Mouse (Mus musculus) myocyte (in vitro differentiated cells): ENCODE data around the gene Stum. TPM values are rescaled to one million over a fixed set of nuclear protein-coding genes. Genes with fewer than 3 reads are reported as not detected.
A peak's percentile ranks its signal among the peaks of the same experiment; 100 is the strongest.

Experiments used
- H3K27me3 ChIP-seq: one replicate; pipeline ENCODE4 v1.6.1; 2011; ENCODE audit not compliant: control insufficient read depth, insufficient read depth, insufficient read length
- H3K36me3 ChIP-seq: one replicate; pipeline ENCODE4 v1.6.1; 2011; ENCODE audit not compliant: control insufficient read depth, insufficient read depth
- H3K4me2 ChIP-seq: one replicate; pipeline ENCODE4 v1.6.1; 2011; ENCODE audit warnings: low read depth, control low read depth
- H3K4me3 ChIP-seq: one replicate; pipeline ENCODE4 v1.5.1; 2011; ENCODE audit warnings: mild to moderate bottlenecking, control low read depth, moderate library complexity
- H3K79me2 ChIP-seq: one replicate; pipeline ENCODE4 v1.6.1; 2011; ENCODE audit not compliant: control insufficient read depth, insufficient read depth
- H3ac ChIP-seq: one replicate; pipeline ENCODE4 v1.6.1; 2011; ENCODE audit not compliant: control insufficient read depth, insufficient read length
- CEBPB ChIP-seq: IDR thresholded peaks from 2 replicates; pipeline ENCODE4 v1.6.1; 2011; ENCODE audit warnings: mild to moderate bottlenecking, moderate library complexity; ENCODE audit not compliant: poor library complexity, insufficient read depth, severe bottlenecking
- E2F4 ChIP-seq: IDR thresholded peaks from one replicate; pipeline ENCODE4 v1.6.1; 2011; ENCODE audit warnings: mild to moderate bottlenecking, control low read depth, moderate library complexity; ENCODE audit not compliant: insufficient read depth
- MAX ChIP-seq: IDR thresholded peaks from one replicate; pipeline ENCODE4 v1.6.1; 2011; ENCODE audit warnings: low read depth, mild to moderate bottlenecking, control low read depth
- MYOD1 ChIP-seq, 3 experiments: IDR thresholded peaks; one replicate each; pipeline ENCODE4 v1.6.1; 2011; ENCODE audit warnings: control low read depth in 2 of 3, low read depth in 2 of 3, mild to moderate bottlenecking in 2 of 3, moderate library complexity in 1 of 3; ENCODE audit not compliant: insufficient read length in 2 of 3, control insufficient read depth in 1 of 3
- MYOG ChIP-seq, 3 experiments: IDR thresholded peaks; one replicate each; pipeline ENCODE4 v1.6.1; 2011; ENCODE audit warnings: control low read depth in 2 of 3, low read depth in 2 of 3, mild to moderate bottlenecking in 2 of 3; ENCODE audit not compliant: insufficient read length in 2 of 3, control insufficient read depth in 1 of 3, insufficient read depth in 1 of 3
- POLR2A ChIP-seq: IDR thresholded peaks from one replicate; pipeline ENCODE4 v1.6.1; 2011; ENCODE audit warnings: low read depth, mild to moderate bottlenecking, control low read depth, moderate library complexity; ENCODE audit not compliant: insufficient read length
- POLR2AphosphoS2 ChIP-seq: IDR thresholded peaks from one replicate; pipeline ENCODE4 v1.6.1; 2011; ENCODE audit warnings: low read depth, control low read depth; ENCODE audit not compliant: insufficient read length
- REST ChIP-seq: IDR thresholded peaks from one replicate; pipeline ENCODE4 v1.6.1; 2011; ENCODE audit warnings: mild to moderate bottlenecking, control low read depth, moderate library complexity; ENCODE audit not compliant: insufficient read depth, insufficient read length
- SRF ChIP-seq: IDR thresholded peaks from one replicate; pipeline ENCODE4 v1.6.1; 2011; ENCODE audit warnings: low read depth; ENCODE audit not compliant: control insufficient read depth, insufficient read length
- TCF12 ChIP-seq: IDR thresholded peaks from one replicate; pipeline ENCODE4 v1.6.1; 2011; ENCODE audit warnings: mild to moderate bottlenecking, control low read depth; ENCODE audit not compliant: poor library complexity, insufficient read depth, severe bottlenecking
- TCF3 ChIP-seq: IDR thresholded peaks from one replicate; pipeline ENCODE4 v1.6.1; 2011; ENCODE audit warnings: low read depth, control low read depth; ENCODE audit not compliant: insufficient read length
- USF1 ChIP-seq: IDR thresholded peaks from one replicate; pipeline ENCODE4 v1.6.1; 2011; ENCODE audit warnings: low read depth, mild to moderate bottlenecking, control low read depth, moderate library complexity
- polyA plus RNA-seq: library from polyadenylated mRNA; unstranded; fragments of >200 nt; fragmentation: generic; extraction: Trizol; gene quantifications from one replicate; pipeline ENCODE4 v1.2.1, GENCODE M21; 2012; ENCODE audit warnings: missing spikeins

Stum gene
- polyA plus RNA-seq, 1 experiment, result 0.28 TPM

- Histone ChIP-seq H3K79me2 (no peaks in the 10 kb centered on the region), H3K4me3 (no peak overlapping the region), H3K4me2 (no peak overlapping the region), H3K27me3 (peaks cover 16% of the 10 kb centered on the region), H3K36me3 (no peaks in the 10 kb centered on the region), H3ac (no peak overlapping the region)
- TF ChIP-seq SRF (no peak), TCF3 (no peak), MAX (no peak), CEBPB (no peak), POLR2A (no peak), E2F4 (no peak), TCF12 (no peak), REST (no peak), USF1 (no peak), POLR2AphosphoS2 (no peak), MYOG (IDR thresholded peaks at IDR 0.05; ENCODE audit: control insufficient read depth in 1 of 3, insufficient read depth in 1 of 3, insufficient read length in 2 of 3, low read depth in 2 of 3) (no peak), MYOD1 (IDR thresholded peaks at IDR 0.05; ENCODE audit: control insufficient read depth in 1 of 3, insufficient read length in 2 of 3, low read depth in 2 of 3) (no peak)
These were observed 56.9 kb downstream of the Stum start for GRCm38 (mm10) chr1:180426405-180426804.

- Histone ChIP-seq H3K4me2 (no peak overlapping the region), H3K4me3 (no peak overlapping the region), H3ac (no peak overlapping the region), H3K79me2 (no peaks in the 10 kb centered on the region), H3K36me3 (no peaks in the 10 kb centered on the region), H3K27me3 (peaks cover 10% of the 10 kb centered on the region)
- TF ChIP-seq E2F4, result no peak
- no peak for TF ChIP-seq SRF
- no peak for TF ChIP-seq MYOD1 (IDR thresholded peaks at IDR 0.05; ENCODE audit: control insufficient read depth in 1 of 3, insufficient read length in 2 of 3, low read depth in 2 of 3)
- TF ChIP-seq MAX, result no peak
- no peak for TF ChIP-seq TCF12
- no peak for TF ChIP-seq REST
- TF ChIP-seq TCF3, result no peak
- no peak for TF ChIP-seq MYOG (IDR thresholded peaks at IDR 0.05; ENCODE audit: control insufficient read depth in 1 of 3, insufficient read depth in 1 of 3, insufficient read length in 2 of 3, low read depth in 2 of 3)
- no peak for TF ChIP-seq CEBPB
- TF ChIP-seq POLR2A, result no peak
- no peak for TF ChIP-seq USF1
- TF ChIP-seq POLR2AphosphoS2, result no peak
These were observed 59.4 kb downstream of the Stum start for GRCm38 (mm10) chr1:180423931-180424330.

DNA sequence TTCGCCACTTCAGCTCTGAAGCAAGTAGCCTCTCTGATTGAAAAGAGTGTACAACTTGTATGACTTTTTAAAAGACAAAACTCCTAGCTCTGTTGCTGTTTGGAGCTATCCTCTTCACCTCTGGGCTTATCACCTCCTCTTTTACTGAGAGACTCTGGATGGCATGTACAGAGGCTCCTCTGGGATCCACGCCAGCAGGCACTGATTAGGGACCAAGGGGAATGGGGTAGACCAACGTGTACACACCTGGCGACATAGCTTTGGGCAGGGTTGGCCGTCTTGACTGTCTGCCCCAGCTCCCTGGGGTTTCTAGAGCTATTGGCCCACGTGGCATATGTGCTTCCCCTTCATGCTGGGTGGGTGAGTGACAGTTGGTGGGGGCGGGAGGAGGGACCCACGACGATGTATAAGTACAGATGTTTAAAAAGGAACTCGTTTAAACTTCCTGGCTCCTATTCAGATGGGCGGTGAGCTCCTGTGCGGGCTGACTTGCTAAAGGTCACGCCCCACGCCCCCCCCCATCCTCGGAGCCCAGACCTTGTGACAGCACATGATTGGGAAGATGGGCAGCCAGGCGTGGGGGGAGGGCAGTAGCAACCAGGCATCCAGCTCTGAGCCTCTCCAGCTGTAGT is 60.2 kb downstream of the Stum start:
- Histone ChIP-seq H3ac (no peak overlapping the region), H3K4me3 (no peak overlapping the region), H3K36me3 (no peaks in the 10 kb centered on the region), H3K79me2 (no peaks in the 10 kb centered on the region), H3K27me3 (peaks cover 10% of the 10 kb centered on the region), H3K4me2 (no peak overlapping the region)
- TF ChIP-seq USF1 (no peak), E2F4 (no peak), MAX (no peak), MYOD1 (IDR thresholded peaks at IDR 0.05; ENCODE audit: control insufficient read depth in 1 of 3, insufficient read length in 2 of 3, low read depth in 2 of 3) (no peak), TCF12 (no peak), POLR2A (no peak), POLR2AphosphoS2 (no peak), TCF3 (no peak), REST (no peak), CEBPB (no peak), MYOG (IDR thresholded peaks at IDR 0.05; ENCODE audit: control insufficient read depth in 1 of 3, insufficient read depth in 1 of 3, insufficient read length in 2 of 3, low read depth in 2 of 3) (no peak), SRF (no peak)

DNA sequence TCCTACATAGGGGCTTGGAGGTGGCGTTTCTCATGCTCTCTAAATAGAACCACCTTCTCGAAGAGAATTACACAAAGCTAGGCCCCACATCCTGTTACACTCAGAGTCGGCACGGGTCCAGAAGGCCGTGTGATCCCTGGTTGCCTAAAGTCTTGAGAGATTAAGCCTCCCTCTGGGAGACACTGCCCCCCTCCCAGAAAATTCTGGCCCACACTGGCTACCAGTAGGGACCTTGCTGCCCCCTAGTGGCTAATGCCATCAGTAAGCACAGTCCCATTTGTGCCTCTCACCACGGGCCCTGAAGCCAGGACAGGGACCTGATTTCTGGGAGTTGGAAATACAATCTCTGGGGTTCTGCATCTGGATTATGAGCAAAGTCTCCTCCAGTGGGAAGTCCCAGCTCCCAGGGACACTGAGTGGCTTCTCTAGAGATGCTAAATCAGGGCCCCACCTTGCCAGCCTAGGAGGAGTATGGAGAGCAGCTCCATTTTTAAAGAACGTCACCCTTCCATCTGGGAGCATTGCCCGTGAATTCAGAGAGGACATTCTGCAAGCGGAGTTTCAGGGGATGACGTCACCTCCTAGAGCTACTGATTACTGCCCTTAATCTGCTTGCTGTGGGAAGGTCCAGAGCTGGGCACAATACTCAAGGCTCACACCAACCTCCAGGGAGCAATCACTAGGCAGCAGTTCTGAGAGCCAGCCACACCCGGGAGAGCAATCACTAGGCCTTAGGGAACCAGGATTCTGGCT is 61.1 kb downstream of the Stum start:
- TF ChIP-seq REST (no peak), E2F4 (no peak), SRF (no peak), POLR2AphosphoS2 (no peak), MYOD1 (IDR thresholded peaks at IDR 0.05; ENCODE audit: control insufficient read depth in 1 of 3, insufficient read length in 2 of 3, low read depth in 2 of 3) (no peak), CEBPB (0 out of 2 replicates have a peak, but pooled peaks have one; percentile 1)
- Histone ChIP-seq H3K36me3 (no peaks in the 10 kb centered on the region), H3K4me3 (no peak overlapping the region), H3K4me2 (peak overlapping the region; percentile 8), H3K27me3 (peaks cover 10% of the 10 kb centered on the region), H3ac (no peak overlapping the region), H3K79me2 (no peaks in the 10 kb centered on the region)
